Mouse (Mus musculus): ENCODE data around the gene Psmb11.

Gene Psmb11

DNA sequence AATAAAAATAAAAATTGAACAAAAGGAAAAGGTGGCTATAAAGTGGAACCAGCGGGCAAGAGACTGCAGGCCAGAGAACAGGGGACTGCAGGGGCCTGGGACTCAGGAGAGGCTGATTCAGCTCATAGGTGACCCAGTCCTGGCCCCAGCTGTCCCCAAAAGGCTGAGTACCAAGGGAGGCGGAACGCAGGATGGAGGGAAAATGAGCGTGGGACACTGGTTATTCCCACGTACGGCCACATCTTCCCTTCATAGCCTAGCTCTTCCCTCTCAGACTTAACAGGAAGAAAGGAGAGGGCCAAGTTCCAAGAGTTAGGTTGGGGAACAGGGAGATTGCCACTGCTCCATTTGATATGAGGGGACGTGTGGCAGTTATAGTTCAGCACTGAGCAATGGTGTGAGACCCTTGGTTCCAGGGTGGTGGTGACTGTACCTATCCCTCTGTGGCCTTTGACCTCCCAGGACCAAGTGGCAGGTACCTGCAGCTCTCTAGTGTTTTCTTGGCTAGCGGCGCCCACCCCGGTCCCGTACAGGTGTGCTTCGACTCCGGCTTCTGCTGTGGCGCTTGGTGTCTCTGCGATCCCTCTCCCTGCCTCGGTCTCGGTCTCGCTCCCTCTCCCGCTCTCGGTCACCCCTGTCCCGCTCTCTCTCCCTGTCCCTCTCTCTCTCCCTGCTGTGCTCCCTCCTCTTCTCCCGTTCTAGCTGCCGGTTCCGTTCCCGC is 21.2 kb downstream of the Psmb11 start:
- no peak for DNase-seq

DNA sequence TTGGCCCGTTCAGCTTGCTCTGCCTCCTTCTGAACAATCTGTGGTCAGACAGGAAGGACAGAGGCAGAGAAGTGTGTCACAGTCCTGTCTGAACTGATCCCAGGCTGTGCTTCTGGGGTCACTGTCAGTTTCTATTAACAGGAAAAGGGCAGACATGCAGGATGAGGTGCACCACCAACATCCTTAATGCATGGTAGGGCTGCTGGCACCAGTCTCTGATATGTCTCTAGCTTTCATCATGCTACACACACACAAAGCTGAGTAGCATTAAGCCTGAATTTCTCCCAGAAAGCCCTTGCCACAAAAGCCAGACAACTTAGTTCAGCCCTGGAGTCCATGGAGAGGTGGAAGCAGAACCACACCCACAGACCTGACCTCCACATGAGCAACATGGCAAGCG is 21.8 kb downstream of the Psmb11 start:
- DNase-seq, result no peak

DNA sequence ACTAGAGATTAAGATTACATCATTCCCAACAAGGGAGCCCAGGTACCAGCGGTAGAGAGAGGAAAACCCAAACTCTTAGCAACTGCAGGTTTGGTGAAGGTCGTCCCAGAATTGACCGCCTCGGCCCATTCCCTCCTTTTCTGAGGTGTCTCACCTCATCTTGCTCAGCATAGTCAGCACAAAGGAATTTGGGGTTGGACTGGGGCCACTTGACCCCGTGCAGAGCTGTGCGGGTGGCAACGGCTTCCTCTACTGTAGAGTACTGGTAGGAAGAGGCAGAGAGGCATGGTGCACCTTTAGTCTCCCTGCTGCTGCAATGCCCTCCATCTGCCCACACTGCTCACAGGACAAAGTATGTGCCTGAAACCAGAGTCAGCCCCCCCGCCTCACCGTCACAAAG is 23.1 kb downstream of the Psmb11 start:
- no peak for DNase-seq

DNA sequence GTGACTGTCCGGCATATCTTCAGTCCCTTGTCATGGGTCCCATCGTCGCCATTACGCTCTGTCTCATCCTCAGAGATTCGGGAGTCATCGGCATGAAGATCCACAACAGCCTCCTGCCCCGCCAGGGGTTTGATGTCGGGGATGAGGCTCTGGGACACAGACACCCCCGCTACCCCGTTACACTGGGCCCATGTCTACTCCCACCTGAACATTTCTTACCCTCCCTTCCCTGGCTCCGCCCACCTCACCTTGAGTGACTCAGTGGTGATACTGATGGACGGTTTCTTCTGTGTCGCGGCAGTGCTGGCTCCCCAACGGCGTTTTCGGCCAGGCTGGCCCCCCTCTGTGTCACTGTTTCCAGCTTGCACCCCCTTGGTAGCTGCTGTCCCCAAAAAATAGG is 25.2 kb downstream of the Psmb11 start:
- no peak for DNase-seq

DNA sequence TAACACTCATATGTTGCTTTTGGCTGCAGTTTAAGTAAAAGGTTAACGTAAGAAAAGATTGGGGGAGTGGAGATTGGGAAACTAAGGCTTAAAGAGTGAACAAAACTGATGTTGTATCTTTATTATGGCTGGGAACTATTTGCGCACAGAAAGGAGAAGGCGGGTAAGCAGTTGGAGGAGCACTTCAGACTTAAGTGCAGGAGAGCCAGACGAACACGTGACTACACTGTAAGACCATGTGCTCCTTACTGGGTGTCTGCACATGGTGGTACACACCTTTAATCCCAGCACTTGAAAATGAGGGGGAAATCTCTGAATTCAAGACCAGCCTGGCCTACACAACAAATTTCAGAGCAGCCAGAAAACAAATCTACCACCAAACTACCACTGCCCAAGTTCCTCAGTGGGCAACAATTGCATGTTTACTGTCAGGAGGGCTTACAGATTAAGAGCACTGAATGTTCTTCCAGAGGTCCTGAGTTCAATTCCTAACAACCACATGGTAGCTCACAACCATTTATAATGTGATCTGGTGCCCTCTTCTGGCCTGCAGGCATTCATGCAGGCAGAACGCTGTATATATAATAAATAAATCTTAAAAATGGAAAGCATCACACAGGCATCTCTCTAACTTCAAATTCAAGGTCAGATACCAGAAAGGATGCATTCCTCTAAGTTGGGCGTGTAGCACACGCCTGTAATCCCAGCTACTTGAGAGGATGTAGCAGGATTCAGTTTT is 25.8 kb downstream of the Psmb11 start:
- DNase-seq, result peak; percentile 76

DNA sequence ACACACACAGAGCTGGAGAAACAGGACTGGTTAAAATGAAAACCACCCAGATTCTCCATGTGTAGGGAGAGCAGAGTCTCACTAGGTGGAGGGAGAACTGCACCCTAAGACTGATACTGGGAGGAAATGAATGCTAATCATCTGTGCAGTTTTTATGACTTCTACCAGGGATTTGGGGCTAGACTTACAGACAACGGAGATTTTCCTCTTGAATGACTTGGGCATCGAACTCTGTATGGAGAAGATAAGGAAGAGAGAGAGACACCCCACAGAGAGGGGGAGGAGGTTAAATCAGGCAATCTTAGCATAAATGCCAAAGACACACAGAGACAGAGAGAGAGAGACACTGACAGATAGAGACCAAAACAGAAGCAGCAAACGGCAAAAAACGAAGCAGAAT is 26.7 kb downstream of the Psmb11 start:
- DNase-seq, result no peak

DNA sequence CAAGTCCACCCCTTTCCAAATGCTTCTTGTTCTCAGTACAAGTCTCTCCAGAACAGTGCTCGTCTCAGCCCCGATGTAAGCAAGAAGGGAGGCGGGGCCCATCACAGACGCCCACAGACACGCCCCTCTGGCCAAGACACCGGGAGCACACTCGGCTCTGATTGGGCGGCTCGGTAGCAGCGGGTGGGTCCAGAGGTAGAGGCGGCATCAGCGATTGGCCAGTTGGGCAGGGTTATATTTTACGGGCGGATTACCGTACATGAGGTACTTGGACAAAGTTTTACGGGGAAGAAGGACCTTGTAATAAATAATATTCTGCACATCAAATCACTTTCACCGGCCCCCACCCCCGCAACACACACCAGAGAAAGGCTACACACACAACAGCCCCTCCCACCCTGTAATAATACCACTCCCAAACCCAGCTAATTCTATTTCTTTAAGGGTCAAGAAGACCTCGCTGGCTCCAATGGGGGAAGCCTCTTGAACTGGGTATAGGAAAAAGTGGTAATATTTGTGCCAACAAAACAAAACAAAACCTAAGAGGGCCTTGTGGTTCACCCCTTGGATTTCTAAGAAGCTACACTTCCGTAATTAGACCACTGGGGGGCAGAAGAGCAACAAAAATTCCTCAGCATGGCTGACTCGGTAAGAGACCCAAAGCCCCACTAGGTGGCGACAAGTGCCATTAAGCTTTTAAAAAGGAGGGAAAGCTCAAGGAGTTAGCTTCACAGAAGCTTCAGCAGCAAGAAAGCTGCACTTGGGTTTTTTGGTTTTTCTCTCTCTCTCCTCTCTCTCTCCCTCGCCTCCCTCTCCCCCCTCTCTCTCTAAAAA is 29.6 kb downstream of the Psmb11 start:
- DNase-seq, result peak; percentile 94

DNA sequence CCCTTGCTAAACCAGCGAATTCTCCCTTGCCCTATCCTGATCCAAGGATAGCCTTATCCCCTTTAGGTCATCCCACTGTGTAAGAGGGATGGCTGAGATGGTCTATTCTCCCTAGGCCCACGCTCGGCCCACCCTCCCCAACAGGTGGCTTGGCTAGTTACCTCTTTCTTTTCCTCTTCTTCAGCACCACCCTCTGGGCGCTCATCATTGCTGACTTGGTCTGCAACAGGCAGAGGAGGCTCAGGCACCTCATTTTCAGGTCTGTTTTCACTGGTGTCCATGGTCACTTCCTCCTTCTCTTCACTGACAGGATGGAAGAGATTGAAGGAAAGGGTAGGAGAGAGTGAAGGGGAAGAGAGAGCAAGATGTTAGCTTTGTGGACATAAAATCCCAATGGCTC is 30.3 kb downstream of the Psmb11 start:
- no peak for DNase-seq

DNA sequence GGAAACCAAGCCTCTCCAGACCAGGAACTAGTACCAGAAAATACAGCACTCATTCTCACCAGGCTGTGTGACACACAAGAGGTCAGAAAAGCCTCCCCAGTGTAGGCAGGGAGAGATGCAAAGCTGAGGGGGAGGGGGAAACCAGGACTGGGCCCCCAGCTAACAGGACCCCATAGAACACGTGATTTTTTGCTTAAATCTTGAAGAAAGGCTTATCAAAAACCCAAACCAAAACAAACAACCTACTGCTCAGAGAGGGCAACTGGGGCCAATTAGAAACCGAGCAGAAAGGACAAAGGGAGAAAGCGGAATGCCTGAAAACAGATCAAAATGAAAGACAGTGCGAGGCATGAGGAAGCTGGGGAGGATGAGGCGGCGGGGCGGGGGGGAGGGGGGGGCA is 31.6 kb downstream of the Psmb11 start:
- no peak for DNase-seq

DNA sequence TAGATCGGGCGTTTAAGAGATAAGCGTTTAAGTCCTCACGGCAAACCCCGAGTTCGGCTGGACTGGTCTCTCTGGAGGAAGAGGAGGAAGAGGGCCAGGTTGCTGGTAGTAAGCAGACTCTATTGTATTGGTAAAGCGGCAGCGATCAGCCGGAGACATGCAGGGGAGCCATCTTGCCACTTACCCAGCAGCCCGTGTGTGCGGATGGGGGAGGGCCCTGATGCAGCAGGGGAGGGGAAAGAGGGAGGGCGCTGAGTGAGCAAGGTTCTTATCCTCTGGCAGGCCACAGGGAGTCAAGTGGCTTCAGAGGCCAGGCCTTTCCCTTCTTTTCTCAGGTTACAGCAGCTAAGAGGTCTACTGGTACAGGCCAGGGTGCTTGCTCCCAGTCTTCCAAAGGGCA is 32.3 kb downstream of the Psmb11 start:
- DNase-seq, result peak; percentile 94

DNA sequence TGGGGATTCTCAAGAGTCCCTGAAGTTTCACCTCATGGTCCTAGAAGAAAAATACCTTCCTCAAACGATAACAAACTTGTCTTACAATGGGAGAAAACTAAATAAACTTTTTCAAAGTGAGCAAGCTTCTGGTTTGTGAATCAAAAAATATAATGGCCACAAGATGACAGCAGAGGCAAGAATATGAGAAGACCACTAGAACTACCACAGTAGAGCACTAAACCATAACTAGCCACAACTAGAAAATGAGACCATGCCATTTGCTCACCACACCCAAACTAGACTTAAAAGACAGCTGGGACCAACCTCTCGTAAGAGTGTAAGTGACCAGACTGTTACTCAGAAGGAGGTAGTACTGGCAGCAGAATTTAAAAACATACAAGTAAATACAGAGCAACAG is 38.8 kb downstream of the Psmb11 start:
- peak; percentile 66 for DNase-seq

DNA sequence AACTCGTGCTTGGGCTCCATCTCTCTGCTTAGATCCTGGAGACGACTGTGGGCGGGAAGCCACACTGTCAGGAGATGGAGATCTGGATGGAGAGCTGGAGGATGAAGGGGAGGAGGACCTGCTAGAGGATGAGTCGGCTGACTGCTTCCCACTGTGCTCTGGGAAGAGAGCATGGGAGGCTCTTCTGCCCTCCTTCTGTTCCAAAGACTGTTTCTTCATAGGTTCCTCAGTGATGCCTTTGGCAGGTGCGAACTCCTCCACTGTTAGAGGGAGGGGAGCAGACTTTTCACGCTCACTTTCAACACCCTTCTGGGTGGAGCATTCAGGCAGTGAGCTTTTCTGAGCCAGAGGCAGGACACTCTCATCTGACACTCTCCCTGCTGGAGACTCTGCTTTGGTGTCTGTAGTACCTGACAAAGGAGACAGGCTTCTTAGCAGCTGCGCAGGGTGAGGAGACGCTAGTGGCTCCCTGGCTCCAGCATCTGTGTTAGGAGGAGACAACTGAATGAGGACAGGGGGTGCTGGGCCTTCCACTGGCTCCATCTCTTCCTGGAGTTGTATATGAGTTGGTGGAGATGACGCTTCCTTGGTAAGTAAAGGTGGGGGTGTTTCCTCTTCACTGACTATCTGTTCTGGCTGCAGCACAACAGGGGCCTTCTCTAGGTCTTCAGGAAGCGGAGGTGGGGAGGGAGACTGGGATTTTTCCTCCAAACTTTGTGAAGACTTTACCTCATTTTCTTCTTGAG is 43.4 kb downstream of the Psmb11 start:
- no peak for DNase-seq

DNA sequence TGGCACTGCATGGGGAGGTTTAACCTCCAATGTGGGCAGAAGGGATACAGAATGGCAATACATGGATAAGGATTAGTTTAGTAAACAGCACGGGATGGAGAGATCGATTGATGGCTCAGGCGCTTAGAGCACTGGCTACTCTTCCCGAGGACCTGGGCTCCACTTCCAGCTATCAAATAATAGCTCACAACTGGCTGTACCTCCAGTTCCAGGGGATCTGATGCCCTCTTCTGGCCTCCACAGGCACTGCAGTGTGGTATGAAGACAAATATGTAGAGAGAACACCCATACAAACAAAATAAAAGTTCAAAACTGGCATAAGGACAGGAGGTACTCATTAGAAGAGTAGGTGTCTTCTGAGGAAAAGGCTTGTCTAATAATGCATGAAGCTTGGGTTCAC is 48.1 kb downstream of the Psmb11 start:
- DNase-seq, result peak; percentile 84

DNA sequence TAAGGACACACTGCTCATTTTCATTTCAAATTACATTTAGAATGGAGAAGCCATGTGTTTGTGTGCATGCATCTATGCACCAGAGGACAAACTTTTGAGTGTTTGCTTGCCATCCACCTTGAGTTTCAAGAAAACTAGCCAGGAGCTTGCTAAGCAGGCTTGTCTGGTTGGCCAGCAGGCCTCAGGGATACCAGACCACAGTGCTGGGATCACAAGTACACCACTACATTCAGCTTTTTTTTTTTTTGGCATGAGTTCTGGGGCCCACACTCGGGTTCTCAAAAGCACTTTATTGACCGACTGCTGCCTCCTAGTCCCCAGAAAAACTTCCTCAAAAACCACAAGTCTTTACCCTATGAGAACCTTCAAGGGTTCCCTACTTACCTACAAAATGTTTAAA is 53.1 kb downstream of the Psmb11 start:
- peak; percentile 68 for DNase-seq

DNA sequence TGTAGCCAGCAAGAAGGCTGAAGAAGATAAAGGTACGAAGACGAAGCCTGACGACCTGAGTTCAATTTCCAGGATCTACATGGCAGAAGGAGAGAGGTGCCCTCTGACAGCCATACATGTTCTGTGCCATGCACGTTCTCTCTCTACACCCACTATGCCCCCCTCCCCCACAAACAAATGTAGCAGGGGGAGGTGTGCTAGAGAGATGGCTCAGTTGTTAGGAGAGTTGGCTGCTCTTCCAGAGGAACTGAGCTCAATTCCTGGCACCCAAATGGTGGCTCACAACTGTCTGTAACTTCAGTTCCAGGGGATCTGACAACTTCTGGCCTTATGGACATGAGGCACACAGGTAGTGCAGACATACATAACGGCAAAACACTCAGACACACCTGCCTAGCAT is 55.1 kb downstream of the Psmb11 start:
- DNase-seq, result no peak

DNA sequence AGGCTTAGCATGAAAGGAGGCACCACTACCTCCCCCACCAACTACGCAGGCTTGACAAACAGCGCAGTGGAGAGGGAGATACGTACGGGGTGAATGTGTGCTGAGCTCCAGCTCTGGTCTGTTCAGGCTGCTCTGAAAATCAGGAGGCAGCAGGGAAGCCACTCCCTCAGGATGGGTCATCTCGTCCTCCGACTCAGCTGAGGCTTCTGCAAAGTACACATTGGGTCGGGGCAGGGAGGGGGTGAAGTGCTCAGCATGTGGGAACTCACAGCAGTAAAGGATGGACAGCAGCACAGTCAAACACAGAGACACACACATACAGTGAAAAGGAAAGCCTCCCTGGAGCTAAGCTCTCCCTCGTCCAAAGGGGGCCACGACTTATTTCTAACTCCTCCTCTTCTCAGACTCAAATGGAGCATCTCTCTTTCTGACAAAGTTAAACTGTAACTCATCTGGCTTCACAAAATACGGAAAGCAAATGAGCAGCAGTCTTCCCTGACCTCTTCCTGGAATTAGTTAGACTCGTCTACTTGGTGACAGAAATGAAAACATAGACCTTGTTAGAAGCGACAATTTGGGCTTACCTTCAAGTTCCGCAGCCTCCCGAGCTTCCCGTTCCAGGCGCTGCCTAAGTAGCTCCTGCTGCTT is 57.5 kb downstream of the Psmb11 start:
- no peak for DNase-seq

Measured in lung, postnatal 36 days (tissue).